Mouse (Mus musculus) brain, embryonic 14.5 days (tissue): ENCODE measurements at regions not wholly inside any gene's neighbourhood (a gene's known extent, or its start where the extent isn't known, plus 50 kb on each side); places are given as distances from the start of the nearest gene placed in this dataset.

ENCODE experiments used
- DNase-seq: peaks from one replicate; pipeline ENCODE4 v3.0.0-alpha.2; 2011; ENCODE audit warnings: low read depth
- CTCF ChIP-seq: fragments of 200-500 bp; IDR thresholded peaks from 2 replicates; pipeline ENCODE4 v1.5.1; 2012; ENCODE audit warnings: inconsistent platforms, mild to moderate bottlenecking, moderate library complexity, borderline replicate concordance; ENCODE audit not compliant: insufficient read depth, insufficient read length; ENCODE audit errors: extremely low read depth
- POLR2A ChIP-seq: fragments of 200-500 bp; IDR thresholded peaks from 2 replicates; pipeline ENCODE4 v1.6.1; 2012; ENCODE audit warnings: mild to moderate bottlenecking, inconsistent platforms, borderline replicate concordance; ENCODE audit not compliant: poor library complexity, insufficient read depth, insufficient read length, severe bottlenecking; ENCODE audit errors: extremely low read depth

- no peak for TF ChIP-seq CTCF
- no peak for TF ChIP-seq POLR2A
- peak; percentile 45 for DNase-seq
Observed at GRCm38 (mm10) chr12:106464701-106465100, 454.7 kb downstream of the Vrk1 start.

DNA sequence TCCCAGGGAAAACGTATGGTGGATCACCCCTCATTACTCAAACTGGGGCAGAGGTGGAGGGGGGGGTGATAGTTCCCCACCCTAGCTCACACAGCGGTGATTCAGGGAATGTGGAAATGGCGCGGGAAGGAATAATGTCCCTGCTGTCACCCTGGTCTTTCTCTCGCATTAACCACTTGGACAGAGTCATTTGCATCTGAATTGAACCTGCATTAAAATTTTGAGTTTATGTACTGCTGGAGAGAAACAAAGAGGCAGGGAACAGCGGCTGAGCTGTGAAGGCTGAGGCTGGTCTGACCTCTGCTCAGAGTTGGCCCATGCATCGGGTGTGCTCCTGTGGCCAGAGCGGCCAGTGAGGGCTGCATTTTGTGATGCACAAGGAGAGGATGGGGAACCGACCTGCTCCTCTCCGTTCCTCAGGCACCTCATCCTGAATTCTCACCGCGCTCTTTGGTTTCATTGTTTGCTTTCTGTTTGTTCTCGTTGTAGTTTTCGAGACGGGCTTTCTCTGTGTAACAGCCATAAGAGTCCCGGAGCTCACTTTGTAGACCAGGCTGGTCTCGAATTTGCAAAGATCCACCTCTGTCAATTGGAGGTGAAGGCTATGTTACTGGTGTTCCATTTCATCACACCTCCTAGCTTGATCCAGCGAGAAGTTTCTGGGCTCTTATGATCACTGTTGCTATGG, 458.3 kb downstream of the Vrk1 start:
- TF ChIP-seq CTCF: no peak
- TF ChIP-seq POLR2A: no peak
- DNase-seq: peak; percentile 70

GRCm38 (mm10) chr12:106474501-106475165, 464.6 kb downstream of the Vrk1 start:
- TF ChIP-seq CTCF: peak; percentile 37; the same call in 1 of the 2 replicates
- no peak for TF ChIP-seq POLR2A
- DNase-seq: peak; percentile 82

- TF ChIP-seq CTCF (no peak), POLR2A (no peak)
- DNase-seq: peak; percentile 41
Observed at GRCm38 (mm10) chr12:106475486-106476050, 465.5 kb downstream of the Vrk1 start.

- TF ChIP-seq CTCF (peak; percentile 33; the same call in 1 of the 2 replicates), POLR2A (no peak)
Observed at GRCm38 (mm10) chr12:106477040-106477665, 467.1 kb downstream of the Vrk1 start.

GRCm38 (mm10) chr12:106477731-106478130, 467.7 kb downstream of the Vrk1 start:
- TF ChIP-seq CTCF (no peak), POLR2A (no peak)
- DNase-seq: no peak

More at GRCm38 (mm10) chr12:106477040-106477665, 467.1 kb downstream of the Vrk1 start:
- DNase-seq: peak; percentile 74

DNA sequence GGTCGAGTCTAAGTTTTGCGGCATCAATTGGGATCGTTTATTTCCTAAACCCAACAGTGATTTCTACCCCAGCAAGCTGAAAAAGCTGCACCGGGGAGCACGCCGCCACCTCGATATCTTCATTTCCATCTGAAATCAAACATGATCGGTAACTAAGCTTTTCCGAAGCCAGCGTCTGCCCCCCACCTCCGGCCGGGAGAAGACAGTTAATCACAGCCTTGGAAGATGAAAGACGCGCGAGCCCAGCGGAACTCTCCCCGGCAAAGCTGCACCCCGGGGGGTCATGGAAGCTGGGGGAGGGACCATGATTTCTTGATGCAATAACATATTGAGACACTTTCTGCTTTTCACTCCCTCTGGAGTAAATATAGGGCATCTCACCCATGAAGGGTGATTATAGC, 468.4 kb downstream of the Vrk1 start:
- no peak for TF ChIP-seq CTCF
- no peak for TF ChIP-seq POLR2A
- DNase-seq: peak; percentile 71

- DNase-seq: peak; percentile 88
Observed at GRCm38 (mm10) chr12:106479067-106479877, 469.2 kb downstream of the Vrk1 start.

GRCm38 (mm10) chr12:106479878-106480194, 469.8 kb downstream of the Vrk1 start:
- peak; percentile 88 for DNase-seq
- TF ChIP-seq POLR2A (no peak), CTCF (no peak)

More at GRCm38 (mm10) chr12:106479067-106479877, 469.2 kb downstream of the Vrk1 start:
- TF ChIP-seq POLR2A (no peak), CTCF (no peak)

DNA sequence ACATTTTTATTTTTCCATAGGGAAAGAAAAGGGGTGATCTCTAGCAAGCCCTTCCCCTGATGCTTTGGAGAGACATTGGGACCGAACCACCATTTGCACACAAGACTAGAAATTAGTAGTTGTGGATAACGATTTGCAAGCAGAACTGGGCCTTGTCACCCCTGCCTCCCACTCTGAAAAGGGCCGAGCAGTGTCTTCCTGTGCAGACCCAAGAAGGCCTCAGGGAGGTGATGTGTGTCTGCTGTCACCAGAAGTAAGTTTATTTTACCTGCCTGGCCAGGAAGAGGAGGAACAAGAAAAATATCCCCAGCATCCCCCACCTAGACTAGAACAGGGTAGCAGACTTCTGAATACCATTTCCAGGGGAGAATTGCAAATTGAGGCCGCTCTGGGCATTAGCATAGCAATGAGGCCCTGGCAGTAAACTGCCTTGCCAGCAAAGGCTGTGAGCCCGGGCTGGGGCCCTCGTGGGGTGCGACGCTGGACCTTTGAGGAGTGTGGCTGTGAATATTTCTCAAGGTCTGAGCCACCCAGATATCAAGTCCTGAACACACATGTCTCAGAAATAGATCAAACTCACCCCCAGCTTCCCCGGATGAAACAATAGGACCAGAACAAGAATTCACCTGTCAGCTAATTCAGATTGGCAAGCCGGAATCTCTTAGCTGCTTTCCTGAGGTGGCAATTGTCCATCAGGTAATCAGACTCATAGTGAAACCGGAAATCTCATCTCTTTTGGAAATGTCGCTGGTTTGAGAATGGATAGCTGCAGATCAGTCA, 470.4 kb downstream of the Vrk1 start:
- TF ChIP-seq CTCF (no peak), POLR2A (no peak)
- peak; percentile 81 for DNase-seq
